Mouse (Mus musculus) stomach, postnatal 0 days (tissue): Measurements from ENCODE around the gene Zfp831. TPM values are rescaled to one million over a fixed set of nuclear protein-coding genes. Genes with fewer than 3 reads are reported as not detected.
A peak's percentile ranks its signal among the peaks of the same experiment; 100 is the strongest.

Experiments used
- ATAC-seq: fragments of 200-750 bp; cut with Nextera tagmentation; 2 replicates; pipeline ENCODE4 v1.8.0; 2017; ENCODE audit not compliant: low FRiP score, low TSS enrichment
- DNase-seq: peaks from one replicate; pipeline ENCODE4 v3.0.0-alpha.2; 2016; ENCODE audit warnings: low spot score
- H3K27ac ChIP-seq: fragments of 300-500 bp; sonication (generic); replicated peaks from 2 replicates; pipeline ENCODE4 v1.5.1; 2014; ENCODE audit warnings: mild to moderate bottlenecking, control low read depth
- H3K27me3 ChIP-seq: fragments of 300-500 bp; sonication (generic); 2 replicates; pipeline ENCODE4 v1.6.1; 2014; ENCODE audit warnings: low read length; ENCODE audit not compliant: control insufficient read depth, insufficient read depth
- H3K36me3 ChIP-seq: fragments of 300-500 bp; sonication (generic); 2 replicates; pipeline ENCODE4 v1.6.1; 2014; ENCODE audit warnings: low read length, mixed read lengths; ENCODE audit not compliant: control insufficient read depth, insufficient read depth
- H3K4me1 ChIP-seq: fragments of 300-500 bp; sonication (generic); replicated peaks from 2 replicates; pipeline ENCODE4 v1.6.1; 2014; ENCODE audit warnings: antibody characterized with exemption; ENCODE audit not compliant: control insufficient read depth, insufficient read depth
- H3K4me2 ChIP-seq: fragments of 300-500 bp; sonication (generic); replicated peaks from 2 replicates; pipeline ENCODE4 v1.6.1; 2014; ENCODE audit warnings: low read depth, mild to moderate bottlenecking, control low read depth, moderate library complexity
- H3K4me3 ChIP-seq: fragments of 300-500 bp; sonication (generic); 2 replicates; pipeline ENCODE4 v1.5.1; 2014; ENCODE audit warnings: low read depth, low read length, control low read depth
- H3K9ac ChIP-seq: fragments of 300-500 bp; sonication (generic); 2 replicates; pipeline ENCODE4 v1.6.1; 2014; ENCODE audit warnings: mild to moderate bottlenecking, low read length, control low read depth, mixed read lengths
- H3K9me3 ChIP-seq: fragments of 300-500 bp; sonication (generic); 2 replicates; pipeline ENCODE4 v1.6.1; 2016; ENCODE audit warnings: low read length; ENCODE audit not compliant: control insufficient read depth
- CTCF ChIP-seq: IDR thresholded peaks from 2 replicates; pipeline ENCODE4 v1.5.1; 2016; ENCODE audit warnings: antibody characterized with exemption, low read depth, mild to moderate bottlenecking, moderate library complexity
- EP300 ChIP-seq: optimal IDR thresholded peaks from 2 replicates; pipeline ENCODE3; 2016; ENCODE audit warnings: antibody characterized with exemption
- WGBS: fragments of 180-500 bp; shearing (Covaris S2); extraction: QIAGEN DNeasy Blood & Tissue Kit; methylation state at CpG from one replicate; pipeline ENCODE4 v1.1.7; 2014; 5-methylcytosine and 5-hydroxymethylcytosine counted together
- polyA plus RNA-seq: library from polyadenylated mRNA; unstranded; fragments of >200 nt; fragmentation: Nextera tagmentation; extraction: Ambion mirVana; gene quantifications from 2 replicates; pipeline ENCODE4 v1.2.1, GENCODE M21; 2015

The Zfp831 gene
- polyA plus RNA-seq, result 0.01 TPM in 1 of 2 replicates, not detected in the other

DNA sequence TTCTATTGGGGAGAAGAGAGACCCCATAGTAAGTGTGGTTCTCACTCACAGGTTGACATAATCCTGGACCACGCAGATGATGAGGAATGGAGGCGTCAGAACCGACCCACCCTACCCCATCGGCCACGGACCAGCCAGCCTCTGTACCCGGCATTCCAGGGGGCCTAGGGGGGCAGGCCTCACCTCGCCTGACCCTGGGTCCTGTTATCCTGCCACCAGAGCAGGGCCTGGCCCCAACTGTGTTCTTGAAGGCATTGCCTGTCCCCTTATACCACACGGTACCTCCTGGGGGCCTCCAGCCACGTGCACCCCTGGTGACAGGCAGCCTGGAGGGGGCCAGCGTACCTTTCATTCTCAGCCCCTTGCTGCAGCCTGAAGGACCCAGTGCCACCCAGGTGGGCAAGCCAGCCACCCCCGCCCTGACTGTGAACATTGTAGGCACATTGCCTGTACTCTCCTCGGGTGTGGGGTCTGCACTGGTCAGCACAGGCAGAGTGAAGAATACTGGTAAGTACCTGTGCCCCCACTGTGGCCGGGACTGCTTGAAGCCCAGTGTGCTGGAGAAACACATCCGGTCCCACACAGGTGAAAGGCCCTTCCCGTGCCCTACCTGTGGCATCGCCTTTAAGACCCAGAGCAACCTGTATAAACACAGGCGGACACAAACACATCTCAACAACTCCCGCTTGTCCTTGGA lies at the start of gene Zfp831:
TSS of gene Zfp831 (plus strand) at position 87 of the 697 bp plus-strand sequence.
- no peaks in the 10 kb centered on the region for H3K9me3 ChIP-seq
- WGBS, result 76% methylated on average over 18 of the region's 18 CpGs
- peak; percentile 18; the same call in 1 of the 2 replicates for ATAC-seq
- no peak for DNase-seq
- H3K27me3 ChIP-seq, result no peaks in the 10 kb centered on the region
- H3K27ac ChIP-seq, result no peak within 1 kb of the TSS
- no peak for TF ChIP-seq EP300
- no peak for TF ChIP-seq CTCF
- no peak within 1 kb of the TSS for H3K9ac ChIP-seq
- no peaks in the 10 kb centered on the region for H3K36me3 ChIP-seq
- H3K4me1 ChIP-seq, result no peaks in the 10 kb centered on the region
- H3K4me3 ChIP-seq, result no peak within 1 kb of the TSS
- H3K4me2 ChIP-seq, result no peak within 1 kb of the TSS

DNA sequence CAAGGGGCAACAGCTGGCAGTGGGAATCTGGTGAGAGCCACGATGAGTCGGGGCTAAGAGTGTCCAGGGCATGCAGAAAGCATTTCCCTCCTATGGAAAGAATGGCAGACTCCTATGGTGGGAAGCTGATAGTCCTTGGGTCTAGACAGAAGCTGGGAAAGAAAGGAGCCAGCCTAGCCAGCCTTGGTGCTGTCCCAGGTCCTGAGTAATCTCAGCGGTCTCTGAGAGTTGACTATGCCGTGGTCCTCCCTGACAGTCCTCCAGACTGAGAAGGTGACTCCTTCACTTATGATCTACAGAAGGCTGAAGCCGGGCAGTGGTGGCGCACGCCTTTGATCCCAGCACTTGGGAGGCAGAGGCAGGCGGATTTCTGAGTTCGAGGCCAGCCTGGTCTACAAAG lies 48.4 kb upstream of the Zfp831 start:
- no peak for DNase-seq
- Histone ChIP-seq H3K4me2 (no peak overlapping the region), H3K27ac (no peak overlapping the region), H3K4me3 (no peak overlapping the region), H3K9me3 (no peaks in the 10 kb centered on the region), H3K4me1 (no peaks in the 10 kb centered on the region), H3K9ac (no peak overlapping the region), H3K36me3 (no peaks in the 10 kb centered on the region), H3K27me3 (no peaks in the 10 kb centered on the region)
- no peak for ATAC-seq
- 74% methylated on average over 8 of the region's 9 CpGs for WGBS
- TF ChIP-seq EP300 (no peak), CTCF (no peak)

DNA sequence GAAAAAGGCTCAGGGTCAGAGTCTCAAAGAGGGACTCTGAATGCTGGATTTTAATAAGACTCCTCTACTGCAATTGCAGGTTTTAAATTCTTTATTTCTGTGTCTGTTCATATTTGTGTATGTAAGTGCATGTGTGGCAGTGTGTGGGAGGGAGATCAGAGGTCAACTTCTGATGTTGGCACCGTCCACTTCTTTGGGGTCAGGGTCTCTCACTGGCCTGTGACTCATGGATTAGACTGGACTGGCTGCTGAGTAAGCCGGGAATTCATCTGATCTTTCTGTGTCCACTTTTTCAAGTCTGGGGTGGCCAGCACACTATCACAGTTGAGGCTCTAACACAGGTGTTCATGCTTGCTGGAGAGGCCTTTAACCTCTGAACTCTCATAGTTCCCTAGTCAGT lies 47.7 kb upstream of the Zfp831 start:
- H3K4me1 ChIP-seq, result no peaks in the 10 kb centered on the region
- H3K27ac ChIP-seq, result no peak overlapping the region
- DNase-seq (no peak), ATAC-seq (no peak)
- no peak overlapping the region for H3K4me2 ChIP-seq
- TF ChIP-seq EP300 (no peak), CTCF (no peak)
- H3K27me3 ChIP-seq, result no peaks in the 10 kb centered on the region
- no peaks in the 10 kb centered on the region for H3K36me3 ChIP-seq
- 74% methylated on average over 2 of the region's 2 CpGs for WGBS
- H3K4me3 ChIP-seq, result no peak overlapping the region
- no peaks in the 10 kb centered on the region for H3K9me3 ChIP-seq
- no peak overlapping the region for H3K9ac ChIP-seq

DNA sequence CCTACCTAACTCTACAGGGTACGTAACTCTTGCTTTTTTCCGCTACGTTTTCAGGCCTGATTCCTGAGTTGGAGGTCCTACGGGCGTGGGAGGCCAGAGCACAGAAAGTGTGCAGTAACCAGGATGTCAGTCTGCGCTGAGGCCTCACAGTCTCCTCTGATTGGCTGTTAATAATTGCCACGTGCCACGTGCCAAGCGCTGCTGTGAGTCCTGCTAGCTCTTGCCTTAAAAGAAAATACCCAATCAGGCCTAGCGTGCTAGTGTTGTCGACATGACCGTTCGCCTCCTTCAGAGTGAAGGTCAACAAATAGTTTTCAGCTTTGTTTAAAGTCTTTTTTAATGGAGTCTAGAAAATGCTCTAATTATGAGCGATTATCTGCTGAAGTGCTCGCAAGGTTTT lies 46.9 kb upstream of the Zfp831 start:
- DNase-seq (no peak), ATAC-seq (no peak)
- 79% methylated on average over 15 of the region's 15 CpGs for WGBS
- H3K4me2 ChIP-seq, result no peak overlapping the region
- H3K4me1 ChIP-seq, result no peaks in the 10 kb centered on the region
- H3K9me3 ChIP-seq, result no peaks in the 10 kb centered on the region
- no peak overlapping the region for H3K27ac ChIP-seq
- H3K36me3 ChIP-seq, result no peaks in the 10 kb centered on the region
- TF ChIP-seq EP300, result no peak
- no peak for TF ChIP-seq CTCF
- no peak overlapping the region for H3K4me3 ChIP-seq
- H3K27me3 ChIP-seq, result no peaks in the 10 kb centered on the region
- no peak overlapping the region for H3K9ac ChIP-seq

DNA sequence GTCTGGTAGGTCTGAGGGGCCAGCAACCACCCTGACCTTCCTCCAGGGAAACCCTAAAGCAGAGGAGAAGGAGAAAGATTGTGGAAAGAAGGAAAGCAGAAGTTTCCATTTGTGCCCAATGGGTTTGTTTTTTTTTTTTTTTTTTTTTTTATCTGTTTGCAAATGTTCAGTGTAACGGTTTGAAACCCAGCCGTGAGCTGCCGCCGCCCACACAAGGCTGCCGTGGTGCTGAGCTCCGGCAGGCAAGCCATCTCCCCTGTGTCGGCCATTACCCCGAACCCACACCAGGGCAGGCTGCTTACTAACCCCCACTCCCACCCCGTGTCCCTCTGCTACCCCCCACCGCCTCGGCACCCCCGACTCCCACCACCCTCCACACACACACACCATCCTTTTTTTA lies 44.9 kb upstream of the Zfp831 start:
- 69% methylated on average over 12 of the region's 12 CpGs for WGBS
- Histone ChIP-seq H3K9ac (no peak overlapping the region), H3K36me3 (no peaks in the 10 kb centered on the region), H3K4me3 (no peak overlapping the region), H3K27me3 (no peaks in the 10 kb centered on the region), H3K9me3 (no peaks in the 10 kb centered on the region), H3K4me2 (no peak overlapping the region), H3K27ac (no peak overlapping the region), H3K4me1 (no peaks in the 10 kb centered on the region)
- DNase-seq (no peak), ATAC-seq (no peak)
- TF ChIP-seq CTCF, result no peak
- no peak for TF ChIP-seq EP300

DNA sequence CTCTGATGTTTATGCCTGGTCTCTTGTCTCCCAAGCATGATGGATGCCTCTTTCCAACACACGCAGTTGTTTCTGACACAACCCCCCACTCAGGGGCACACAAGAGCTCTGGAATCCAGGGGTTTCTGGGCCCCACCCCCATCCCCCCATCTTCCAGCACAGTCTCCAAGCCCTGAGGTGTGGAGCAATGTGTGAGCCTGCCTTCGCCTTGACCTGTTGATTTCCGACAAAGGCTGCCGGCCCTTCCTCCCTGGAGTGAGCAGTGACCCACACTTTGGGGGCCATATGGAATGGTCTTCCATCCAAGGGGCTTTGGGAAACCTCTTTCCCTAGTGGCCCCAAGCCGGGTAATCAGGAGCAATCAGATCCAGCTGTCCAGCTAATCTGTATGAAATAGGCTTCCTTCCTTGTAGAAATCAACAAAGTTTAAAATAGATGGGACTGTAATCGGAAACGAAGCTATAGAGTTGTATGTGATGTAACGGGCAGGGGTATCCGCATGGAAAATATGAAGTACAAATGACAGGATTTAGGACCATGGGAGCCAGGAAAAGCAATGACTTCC lies 44.2 kb upstream of the Zfp831 start:
- Histone ChIP-seq H3K27ac (0 out of 2 replicates have a peak overlapping the region, but pooled peaks have one; percentile 35), H3K36me3 (no peaks in the 10 kb centered on the region), H3K4me2 (no peak overlapping the region), H3K27me3 (no peaks in the 10 kb centered on the region), H3K4me1 (no peaks in the 10 kb centered on the region), H3K4me3 (no peak overlapping the region), H3K9me3 (no peaks in the 10 kb centered on the region), H3K9ac (no peak overlapping the region)
- ATAC-seq (no peak), DNase-seq (no peak)
- 59% methylated on average over 9 of the region's 9 CpGs for WGBS
- TF ChIP-seq CTCF (no peak), EP300 (no peak)
